Mouse (Mus musculus) urinary bladder, adult 18-20 months (tissue): Measurements from ENCODE around the gene Tekt1.
"Not testable (repeated sequence)": the region's sequence is repeated elsewhere in the genome, so short reads cannot be mapped to it uniquely, and the experiment has no call there.

ENCODE experiments used
- DNase-seq, 2 experiments: peaks; one replicate each; pipeline ENCODE4 v3.0.0; 2022; ENCODE audit warnings: low spot score in 2 of 2, mixed read lengths in 2 of 2

Tekt1 gene

DNA sequence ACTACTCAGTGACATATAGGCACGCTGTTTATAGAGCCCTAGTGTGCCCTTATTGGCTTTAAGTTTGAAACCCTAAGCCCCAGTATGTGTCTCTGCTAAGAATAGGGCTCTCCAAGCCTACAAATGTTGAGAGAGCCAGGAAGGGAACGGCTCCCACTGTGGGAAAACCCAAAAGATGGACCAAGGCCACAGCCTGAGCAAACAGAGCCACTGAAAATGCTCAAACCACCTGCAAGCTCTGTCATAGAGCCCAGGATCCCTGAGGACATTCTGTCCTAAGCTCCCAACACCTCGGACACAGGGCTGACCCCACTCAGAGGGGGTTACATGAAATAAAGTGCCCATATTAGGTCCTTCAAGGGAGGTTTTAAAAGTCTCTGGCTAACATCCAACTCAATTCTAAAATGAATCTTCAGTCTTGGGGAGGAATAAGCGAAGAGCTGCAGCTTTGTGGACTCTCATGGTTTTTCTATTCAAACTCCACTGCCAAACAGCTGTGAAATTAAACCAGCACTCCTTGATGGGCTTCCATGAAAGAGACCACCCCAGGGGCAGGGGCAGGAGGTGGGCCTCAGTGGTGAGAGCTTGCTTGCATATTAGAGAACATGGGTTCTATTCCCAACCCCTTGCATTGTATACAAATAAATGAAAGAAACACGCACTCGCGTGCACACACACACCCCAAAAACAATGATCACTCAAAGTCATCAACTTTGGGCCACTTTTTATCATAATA lies 27.3 kb upstream of the Tekt1 start:
- DNase-seq = no peak

DNA sequence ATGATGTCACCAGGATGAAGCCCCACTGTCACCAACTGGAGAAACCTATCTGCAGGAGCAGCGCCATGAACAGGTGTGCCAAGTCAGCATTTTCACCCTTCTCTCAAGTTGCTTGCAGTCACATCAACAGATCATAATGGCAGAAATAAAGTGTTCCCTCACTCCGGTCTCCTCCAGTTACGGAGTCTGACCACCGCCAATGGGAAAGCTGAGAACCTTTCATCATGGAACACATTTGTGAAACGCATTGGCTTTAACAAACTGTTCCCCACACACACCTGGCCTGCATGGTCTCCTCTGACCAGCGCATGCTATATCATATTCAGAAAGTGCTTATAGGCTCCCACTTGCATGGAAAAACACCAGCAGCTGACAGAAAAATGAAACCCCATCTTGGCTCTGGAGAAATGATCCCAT lies 25.9 kb upstream of the Tekt1 start:
- DNase-seq = no peak

DNA sequence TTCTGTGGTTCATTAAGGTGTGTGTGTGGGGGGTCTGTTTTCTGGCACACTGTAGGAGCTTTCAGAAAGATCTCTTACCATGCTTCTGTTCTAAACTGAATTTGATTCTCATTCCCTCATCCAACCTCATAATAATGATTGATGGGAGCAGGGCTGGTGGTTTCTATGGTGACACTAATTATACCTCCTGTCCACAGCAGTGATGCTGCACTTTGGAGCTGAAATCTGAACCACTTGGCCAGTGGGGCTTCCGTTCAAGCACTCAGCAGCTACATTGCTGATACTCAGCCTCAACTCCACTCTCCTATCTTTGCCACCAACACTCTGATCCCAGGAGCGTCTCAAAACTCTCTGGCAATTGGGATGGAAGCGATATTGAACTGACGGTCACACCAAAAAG lies 17.1 kb upstream of the Tekt1 start:
- DNase-seq = no peak

DNA sequence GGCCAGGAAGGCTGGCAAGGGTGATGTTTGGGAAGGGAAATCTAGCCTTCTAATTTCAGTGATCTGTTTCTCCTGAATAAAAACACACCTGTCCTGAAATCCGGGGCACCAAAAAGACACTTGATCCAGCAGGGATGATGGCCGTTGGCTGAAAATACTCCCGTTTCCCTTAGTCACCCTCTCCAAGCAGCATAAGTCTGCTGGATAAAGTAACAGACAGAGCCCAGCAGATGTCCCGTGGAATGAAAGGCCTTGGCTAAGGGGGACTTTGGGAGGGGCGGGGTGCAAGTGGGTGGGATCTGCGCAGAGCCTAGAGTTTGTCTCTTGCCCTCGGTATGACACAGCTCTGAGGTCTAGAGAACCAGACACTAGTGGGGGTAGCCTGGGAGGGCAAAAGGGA lies 16.0 kb upstream of the Tekt1 start:
- no peak for DNase-seq

DNA sequence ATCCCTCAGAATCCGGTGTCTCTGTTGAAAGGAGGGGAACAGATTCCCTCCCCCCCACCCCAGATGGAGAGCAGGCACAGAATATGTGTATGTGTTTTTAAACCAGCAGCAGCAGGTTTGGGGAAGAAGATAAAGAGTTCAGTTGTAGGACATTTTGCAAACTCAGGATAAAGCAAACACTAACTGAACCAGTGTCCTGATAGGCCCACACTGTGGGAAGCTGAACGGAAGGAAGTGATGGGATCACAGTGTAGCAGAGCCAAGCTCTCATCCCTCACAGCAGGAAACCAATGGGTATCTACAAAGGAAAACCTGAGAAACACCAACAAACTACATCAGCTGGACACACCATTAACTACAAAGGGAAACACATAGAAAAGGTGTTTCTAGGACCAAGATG lies 14.3 kb upstream of the Tekt1 start:
- DNase-seq = no peak

DNA sequence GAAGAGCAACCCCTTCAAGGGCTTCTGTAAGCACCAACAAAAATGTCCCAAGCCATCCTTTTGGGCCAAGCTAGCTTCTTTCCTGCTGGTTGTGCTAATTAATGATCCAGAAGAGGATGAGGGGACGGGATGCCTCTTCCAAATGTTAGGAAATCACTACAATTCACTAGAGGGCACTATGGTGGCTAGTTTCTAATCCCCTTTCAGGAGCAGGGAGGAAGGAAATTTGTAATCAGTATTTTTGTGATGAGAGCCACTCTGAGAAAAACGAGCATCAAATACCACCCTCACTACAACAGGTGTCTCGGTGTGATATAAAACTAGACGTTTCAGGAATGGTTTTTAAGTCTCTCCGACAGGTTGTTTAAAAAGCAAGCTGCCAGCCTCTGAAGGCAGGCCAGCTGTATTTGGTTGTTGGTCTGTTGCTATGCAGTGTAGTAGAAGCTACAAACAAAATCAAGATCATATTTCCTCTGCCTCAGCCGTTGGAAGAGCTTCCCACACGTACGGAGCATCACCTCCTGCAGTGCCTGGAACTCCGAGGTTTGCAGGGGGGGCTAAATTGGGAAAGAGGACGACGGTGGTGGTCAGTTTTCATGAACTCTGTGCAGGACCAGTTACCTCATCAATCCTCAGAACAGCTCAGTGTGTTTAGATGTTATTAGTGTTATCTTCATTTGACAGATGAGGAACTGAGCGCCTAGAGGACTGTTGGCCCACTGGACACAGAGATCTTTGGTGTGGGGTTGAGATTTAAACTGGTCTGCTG lies 7.8 kb upstream of the Tekt1 start:
- DNase-seq = no peak

DNA sequence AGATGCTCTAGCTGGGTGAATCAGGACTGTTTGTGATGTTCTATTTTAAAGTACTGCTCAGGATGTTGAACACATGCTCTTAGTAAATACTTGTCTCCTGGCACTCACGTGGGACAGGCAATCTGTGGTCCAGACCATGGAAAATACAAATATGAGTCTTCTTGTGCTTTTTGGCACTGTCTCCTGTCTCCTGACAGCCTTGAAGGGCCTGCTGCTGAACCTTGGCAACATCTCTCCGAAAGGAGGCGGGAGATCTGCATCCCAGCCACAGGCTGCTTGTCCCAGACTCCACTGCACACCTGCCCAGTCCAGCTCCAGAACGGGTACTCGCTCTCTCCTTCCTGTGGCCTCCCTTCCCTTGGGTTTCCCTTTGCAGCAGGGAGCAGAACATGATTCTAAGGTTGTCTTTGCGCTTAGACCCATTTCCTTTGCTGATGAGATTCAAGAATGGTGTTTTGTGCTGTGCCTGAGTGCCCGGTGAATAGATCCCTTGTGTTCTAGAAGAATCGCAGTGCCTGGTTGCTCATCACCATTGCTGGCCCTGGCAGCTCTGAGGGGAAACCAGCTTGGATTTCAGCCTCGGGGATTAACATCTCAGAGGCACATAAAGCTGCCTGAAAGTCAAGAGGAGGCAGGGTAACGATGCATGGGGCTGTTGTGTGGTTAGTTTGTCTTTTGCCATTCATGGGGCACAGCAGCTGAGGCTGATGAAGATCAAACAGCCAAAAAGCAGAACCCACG lies 5.9 kb upstream of the Tekt1 start:
- DNase-seq = no peak

DNA sequence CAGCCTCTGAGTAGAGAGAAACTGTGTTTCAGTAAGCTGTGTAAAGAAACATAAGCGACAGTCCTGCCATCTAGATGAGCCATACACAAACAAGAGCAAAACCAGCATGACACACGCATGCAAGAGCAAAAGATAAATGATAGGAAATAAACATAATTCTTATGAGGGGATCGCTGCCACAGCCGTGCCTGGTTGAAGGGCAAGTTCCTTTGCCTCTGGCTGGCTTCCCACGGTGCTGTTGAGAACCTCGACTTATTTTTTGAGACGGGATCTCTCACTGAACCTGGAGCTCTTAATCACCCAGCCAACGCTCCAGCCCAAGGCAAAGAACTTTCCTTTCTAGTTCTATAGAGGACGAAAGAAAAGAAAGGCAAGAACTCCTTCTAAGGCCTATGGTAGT lies 3.9 kb upstream of the Tekt1 start:
- no peak for DNase-seq

DNA sequence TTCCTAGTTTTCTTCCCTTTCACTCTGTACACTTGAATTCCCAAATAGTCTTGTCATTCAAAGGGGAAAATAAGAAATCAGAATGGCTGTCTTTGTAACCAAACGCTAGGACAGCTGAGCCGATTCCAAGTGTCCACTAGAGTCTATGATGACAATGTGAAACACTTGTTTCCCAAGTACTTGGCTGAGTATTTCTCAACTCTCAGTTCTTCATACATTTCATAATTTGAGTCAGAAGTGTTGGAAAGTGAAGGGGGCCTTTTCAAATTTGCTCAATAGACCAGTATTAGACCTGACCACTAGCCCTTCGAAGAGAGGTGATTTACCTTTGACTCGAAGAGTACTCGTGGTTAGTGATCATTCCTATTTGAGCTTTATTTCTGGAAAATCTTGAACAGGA lies 2.3 kb upstream of the Tekt1 start:
- DNase-seq = no peak

DNA sequence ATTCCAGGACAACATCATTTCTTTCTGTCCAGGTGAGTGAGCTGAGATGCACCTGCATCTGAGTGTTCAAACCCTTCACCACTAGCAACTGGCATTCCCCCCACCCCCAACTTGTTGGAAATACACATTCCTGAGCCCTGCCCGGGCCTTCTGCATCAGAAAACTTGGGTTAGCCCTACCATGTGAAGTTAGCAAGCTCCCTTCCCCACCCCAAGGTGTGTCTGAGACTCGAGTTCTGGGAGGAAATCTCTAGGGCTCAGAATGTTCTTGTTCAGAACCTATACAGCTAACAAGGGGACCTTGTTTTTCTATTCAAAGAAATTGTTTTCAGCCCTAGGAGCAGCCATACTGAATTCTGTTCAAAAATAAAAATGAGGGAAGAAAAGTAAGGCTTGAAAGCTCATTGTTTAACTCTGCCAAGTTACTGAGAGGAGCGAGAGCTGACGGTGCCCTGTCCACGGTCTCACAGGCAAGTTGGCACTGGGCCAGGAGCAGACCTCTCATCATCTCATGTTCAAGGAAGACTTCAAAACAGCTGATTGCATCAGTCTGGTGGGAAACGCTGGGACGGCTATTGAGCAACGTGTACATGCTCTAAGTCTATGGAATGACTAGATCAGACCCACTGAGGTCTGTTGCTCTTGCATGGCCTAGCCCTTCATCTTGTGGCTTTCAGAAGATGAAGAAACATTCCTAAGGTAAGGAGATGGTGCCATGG lies 1.4 kb upstream of the Tekt1 start:
- no peak for DNase-seq

DNA sequence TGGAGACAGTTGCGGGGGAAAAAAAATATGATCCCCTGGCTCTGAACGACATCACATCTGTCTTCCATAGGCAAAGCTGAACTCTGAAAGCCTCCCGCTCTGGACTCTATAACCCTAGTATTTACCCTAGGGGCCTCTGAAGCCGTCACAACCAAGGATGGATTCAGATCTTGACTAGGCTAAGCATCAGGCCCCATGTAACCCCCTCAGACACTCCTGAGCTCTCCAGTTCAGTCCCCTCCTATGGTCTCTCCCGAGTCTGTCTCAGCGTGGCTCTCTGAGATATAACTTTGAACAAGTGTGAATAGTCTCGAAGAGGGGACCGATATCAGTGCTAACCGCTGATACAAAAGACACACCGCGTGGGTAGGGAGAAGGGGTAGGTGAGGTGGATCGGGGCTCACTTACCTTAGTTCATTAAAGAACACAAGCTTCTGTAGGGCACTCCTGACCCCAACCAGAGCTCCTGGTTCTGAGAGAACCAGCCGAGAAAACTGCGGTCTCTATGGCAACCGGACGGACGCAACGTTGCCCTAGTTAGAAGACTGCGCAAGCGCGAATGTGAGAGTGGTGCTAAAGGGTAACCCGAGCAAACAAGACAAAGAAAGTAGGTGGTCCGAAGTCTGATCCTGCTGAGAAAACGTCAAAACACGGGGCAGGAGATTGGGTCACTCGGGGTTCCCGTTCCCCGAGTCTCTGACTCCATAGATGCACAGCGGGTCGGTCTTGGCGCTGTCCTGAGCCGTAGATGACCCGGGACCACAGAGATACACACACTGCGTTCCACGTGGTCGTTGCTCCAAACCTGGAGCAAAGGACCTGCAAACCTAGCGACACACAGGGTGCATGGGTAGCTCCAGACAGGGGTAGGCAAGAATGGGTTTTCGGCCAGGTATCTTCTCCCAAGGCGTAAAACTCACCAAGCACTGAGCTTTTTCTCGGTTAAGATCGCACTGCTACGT lies 576 bp downstream of the Tekt1 start:
- DNase-seq = peak in 1 of 2 experiments; percentile 25

DNA sequence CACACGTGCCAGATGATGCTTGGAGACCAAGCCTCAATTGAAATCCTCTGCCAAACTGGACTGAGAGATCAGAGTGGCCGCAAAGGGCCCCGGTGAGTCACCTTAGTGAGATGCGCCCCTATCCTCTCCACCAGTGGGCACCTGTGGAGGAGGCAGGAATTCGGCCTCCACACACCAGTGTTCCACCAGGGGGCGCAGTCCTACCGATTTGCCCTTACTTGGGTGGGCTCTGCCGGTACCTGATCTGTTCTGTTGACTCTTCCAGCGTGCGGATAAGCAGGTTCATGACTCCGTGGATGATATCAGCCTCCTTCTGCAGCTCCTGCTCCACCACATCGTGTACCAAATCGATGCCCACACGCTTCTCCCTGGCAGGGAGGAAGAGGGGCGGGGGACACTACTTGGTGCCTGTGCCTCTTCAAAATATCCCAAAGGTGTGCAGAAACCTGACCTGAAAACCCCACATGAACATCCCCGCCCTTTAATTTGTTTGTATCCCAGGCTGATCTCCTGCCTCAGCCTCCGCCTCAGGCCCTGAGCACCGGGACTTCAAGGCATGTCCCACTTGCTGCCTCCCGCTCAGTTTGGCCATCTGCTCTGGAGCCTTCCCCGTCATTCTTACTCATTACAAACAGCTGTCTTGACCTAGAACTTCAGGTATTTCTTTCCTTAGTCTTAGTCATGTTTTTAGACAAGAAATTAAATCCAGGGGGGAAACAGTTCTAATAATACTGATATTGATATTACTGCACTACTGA lies 7.1 kb downstream of the Tekt1 start:
- DNase-seq = peak; percentile 27 to 70

DNA sequence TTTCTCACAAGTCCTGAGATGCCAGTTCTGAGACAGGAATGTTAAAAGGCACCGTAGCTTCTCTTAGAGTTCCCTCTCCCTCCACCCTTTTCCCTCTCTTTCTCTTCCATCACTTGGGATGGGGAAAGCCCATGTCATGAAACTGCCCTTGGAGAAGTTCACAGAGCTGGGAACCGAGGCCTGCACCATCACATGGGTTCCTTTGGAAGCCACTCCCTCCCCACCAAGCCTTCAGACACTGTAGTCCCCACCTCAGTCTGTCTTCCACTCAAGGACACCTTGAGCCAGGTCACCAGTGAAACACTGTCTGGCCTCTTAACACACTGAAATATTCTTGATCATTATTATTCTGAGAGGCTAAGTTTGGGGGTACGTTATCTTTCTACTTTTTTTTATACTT lies 9.1 kb downstream of the Tekt1 start:
- no peak for DNase-seq

DNA sequence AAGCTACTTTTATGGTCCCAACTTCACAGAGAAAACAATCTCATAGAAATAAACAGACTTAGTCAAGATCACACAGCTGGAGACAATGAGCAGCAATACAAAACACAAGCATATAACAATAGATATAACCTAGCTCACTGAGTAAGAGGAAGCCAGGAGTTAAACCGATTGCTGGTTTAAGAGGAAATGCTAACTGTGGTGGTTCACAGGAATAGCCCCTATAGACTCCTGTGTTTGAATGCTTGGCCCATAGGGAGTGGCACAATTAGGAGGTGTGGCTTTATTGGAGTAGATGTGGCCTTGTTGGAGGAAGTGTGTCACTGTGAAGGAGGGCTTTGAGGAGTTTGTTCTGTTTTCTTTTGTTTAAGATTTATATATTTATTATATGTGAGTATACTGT lies 10.0 kb downstream of the Tekt1 start:
- DNase-seq = no peak

DNA sequence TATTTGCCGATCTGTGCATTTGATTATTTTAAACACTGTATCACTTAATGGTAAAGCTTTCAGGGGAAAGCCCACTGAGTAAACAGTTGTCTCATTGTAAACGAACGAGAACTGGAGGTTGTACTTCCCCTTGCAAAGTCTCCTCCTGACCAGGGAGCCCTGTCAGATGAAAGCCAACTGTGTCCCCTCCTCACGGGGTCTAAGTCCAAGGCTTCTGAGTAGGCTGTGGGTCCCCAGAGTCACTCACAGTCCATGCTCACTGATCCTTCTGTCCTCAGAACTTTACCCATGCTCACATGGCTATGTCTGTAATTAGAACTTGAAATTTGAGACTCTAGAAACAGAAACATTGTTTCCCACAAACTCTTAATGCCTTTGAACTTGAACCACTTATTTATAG lies 12.6 kb downstream of the Tekt1 start:
- DNase-seq = no peak

DNA sequence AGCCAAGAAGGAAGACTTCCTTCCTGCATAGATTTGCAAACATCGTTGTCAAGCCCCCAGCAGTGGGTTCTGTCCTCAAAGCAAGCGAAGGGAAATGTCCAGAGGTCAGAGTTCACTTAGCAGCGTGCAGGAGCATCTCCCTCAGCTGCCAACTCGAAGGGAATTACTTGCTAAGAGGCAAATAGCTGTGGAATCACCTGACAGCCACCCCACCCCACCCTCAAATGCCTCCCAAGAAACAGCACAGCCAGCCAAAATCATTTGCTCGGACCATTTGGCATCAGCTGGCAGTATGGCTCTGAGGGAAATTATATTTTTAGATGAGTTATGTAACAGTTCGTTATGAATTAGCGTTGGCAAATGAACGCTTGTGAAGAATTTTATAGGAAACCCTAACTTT lies 13.2 kb downstream of the Tekt1 start:
- DNase-seq = no peak

DNA sequence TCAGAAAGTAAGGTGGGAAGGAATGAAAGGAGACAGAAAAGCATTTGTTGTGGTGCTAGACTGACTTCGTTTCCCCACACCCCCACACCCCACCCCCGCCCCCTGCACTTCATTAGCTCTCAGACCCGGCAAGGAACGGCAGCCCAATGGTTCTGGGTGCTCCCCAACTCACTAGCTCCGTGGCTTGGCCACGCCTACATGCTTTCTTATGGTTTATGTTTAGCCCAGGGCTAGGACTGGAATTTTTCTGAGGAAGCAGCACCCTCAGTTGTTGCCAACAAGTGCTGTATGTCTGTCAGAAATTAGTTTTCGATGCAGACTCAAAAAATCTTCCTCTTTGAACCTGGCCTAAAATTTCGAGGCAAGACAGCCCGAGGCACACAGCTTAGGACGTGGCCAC lies 13.7 kb downstream of the Tekt1 start:
- no peak for DNase-seq

DNA sequence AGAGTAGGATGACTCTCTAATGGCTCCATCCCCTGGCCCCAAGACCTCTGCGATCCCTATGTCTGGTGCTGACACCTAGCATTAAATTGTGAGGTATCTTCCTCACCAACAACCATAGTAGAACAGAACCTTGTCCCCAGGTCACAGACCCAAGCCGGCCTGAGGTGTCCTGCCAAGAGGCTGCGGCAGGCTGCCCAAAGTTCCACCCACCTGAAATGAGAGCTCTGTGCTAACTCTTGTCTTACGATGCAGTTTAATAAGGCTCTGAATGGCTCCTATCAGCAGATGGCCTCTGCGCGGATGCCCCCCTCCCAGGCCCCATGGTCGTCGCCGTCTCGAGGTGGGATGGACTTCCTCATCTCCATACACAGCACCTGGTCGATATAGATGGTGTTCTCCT lies 17.8 kb downstream of the Tekt1 start:
- DNase-seq = no peak

DNA sequence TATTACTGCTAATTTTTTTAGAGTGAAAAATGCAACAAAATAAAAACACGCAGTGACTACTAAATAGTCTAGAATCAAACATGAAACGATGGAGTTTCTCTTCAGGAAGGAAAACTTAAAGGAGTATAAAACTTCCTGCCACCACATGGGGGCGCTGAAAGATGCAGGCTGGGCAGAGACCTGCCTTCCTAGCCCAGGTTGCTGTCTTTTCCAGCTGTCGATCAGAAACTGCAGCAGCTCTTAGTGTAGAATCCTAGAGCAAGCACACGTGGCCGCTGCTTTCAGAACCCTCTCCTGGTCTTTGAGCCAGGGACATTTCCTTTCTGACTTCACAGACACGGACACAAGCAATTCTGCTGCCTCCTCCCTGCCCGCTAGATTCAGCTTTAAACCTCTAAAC lies 18.3 kb downstream of the Tekt1 start:
- no peak for DNase-seq

DNA sequence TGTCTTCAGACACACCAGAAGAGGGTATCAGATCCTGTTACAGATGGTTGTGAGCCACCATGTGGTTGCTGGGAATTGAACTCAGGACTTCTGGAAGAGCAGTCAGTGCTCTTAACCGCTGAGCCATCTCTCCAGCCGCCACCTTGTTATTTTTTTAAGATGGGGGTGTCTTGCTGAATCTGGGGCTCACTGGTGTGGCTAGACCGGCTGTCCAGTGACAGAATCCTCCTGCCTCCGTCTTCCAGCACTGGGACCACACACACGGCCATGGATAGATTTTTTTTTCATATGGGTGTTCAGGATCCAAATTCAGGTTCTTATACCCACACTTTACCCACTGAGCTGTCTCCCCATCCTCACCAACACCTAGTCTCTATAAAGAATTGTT lies 19.0 kb downstream of the Tekt1 start:
- not testable (repeated sequence) for DNase-seq
